Mouse (Mus musculus): ENCODE results near the gene Hsp90b1.

- no peak for TF ChIP-seq POLR2A (IDR thresholded peaks at IDR 0.05; ENCODE audit: insufficient read length, low read depth)
- TF ChIP-seq MYOD1 (IDR thresholded peaks at IDR 0.05; ENCODE audit: control insufficient read depth in 1 of 3, insufficient read length in 2 of 3, low read depth in 2 of 3) = no peak
- no peak for TF ChIP-seq E2F4 (IDR thresholded peaks at IDR 0.05; ENCODE audit: insufficient read depth)
- no peak for TF ChIP-seq CEBPB (IDR thresholded peaks at IDR 0.05; ENCODE audit: insufficient read depth, poor library complexity, severe bottlenecking)
- no peak for TF ChIP-seq MAX (IDR thresholded peaks at IDR 0.05; ENCODE audit: low read depth)
- no peak for TF ChIP-seq REST (IDR thresholded peaks at IDR 0.05; ENCODE audit: insufficient read depth, insufficient read length)
Measured at GRCm38 (mm10) chr10:86742918-86743317, 37.6 kb upstream of the Hsp90b1 start.

All from myocyte (in vitro differentiated cells).